Mouse (Mus musculus) liver, adult (tissue): Measurements from ENCODE around the gene Adgrg7.

Experiments used
- GATA4 ChIP-seq: IDR thresholded peaks from 2 replicates; pipeline ENCODE4 v1.6.1; 2014; ENCODE audit warnings: mild to moderate bottlenecking, low read length; ENCODE audit not compliant: insufficient replicate concordance

Gene Adgrg7

DNA sequence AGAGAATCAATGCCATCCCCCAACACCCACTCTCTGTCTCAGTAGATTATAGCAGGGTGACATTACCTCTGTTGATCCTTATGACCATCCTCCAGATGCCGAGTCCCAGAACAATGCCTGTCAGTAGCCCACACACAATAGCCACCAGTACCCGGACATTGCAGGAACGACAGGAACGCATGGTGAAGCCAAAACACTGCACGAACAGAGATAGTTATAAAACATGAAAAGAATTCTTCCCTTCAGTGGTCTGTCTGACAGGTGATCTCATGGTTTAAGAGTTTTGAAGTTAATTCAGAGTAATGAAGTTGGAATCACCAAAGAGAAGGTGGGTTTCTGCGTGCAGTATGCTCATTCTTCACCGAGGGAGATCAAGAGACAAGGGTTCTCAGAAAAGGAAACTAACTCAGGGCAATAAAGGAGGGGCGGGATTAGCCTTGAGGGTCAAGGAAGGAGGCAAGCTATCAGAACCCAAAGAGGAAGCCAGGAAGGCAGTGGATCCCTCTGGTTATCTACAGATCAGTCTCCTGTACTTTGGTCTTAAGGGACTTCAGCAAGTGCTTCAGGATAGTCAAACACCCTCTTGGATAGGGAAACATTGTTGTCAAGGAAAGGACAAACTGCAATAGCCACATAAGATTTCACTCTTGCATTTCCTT, at the start of gene Adgrg7:
TSS of gene Adgrg7 (minus strand) at position 375 of the 659 bp plus-strand sequence.
- no peak for TF ChIP-seq GATA4

GRCm38 (mm10) chr16:56842988-56843387, 47.3 kb upstream of the Adgrg7 start:
- TF ChIP-seq GATA4, result no peak

GRCm38 (mm10) chr16:56833312-56833711, 37.7 kb upstream of the Adgrg7 start:
- TF ChIP-seq GATA4, result no peak

DNA sequence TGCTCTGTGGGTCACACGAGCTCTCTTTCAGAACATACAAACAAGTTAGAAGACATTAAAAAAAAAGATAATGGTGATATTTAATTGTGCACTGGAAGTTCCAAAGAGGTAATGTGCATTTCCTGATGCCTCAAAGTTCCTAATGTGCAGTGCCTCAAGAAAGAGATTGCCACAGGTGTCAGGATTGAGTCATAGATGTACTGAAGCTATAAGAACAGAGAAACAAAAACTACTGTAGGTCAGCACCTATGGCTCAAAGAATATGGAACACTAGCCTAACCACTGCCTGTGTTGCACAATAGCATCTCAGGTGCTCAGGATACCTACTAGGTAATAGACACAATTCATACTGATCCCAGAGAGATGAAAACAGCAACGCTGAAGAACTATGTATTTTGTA, 36.3 kb upstream of the Adgrg7 start:
- TF ChIP-seq GATA4, result no peak

GRCm38 (mm10) chr16:56801370-56802109, 5.9 kb upstream of the Adgrg7 start:
- no peak for TF ChIP-seq GATA4

DNA sequence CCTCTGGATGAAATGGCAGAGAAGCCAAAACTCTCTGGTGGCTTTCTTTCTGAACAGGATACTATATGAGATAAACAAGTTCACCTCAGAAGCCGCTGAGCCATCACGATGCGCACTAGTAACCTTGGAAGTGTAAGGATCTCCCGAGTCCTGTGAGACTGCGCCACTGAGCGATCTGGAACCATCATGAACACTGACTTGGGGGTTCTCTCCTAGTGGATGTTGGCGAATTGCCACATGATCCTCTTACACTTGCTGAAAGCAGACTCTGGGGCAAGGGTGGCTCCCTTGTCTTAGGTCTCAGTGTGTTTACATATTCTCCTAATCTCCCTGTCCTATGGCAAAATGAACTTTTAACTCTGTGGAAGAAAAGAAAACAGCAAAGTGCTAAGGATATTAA, 5.3 kb upstream of the Adgrg7 start:
- no peak for TF ChIP-seq GATA4

DNA sequence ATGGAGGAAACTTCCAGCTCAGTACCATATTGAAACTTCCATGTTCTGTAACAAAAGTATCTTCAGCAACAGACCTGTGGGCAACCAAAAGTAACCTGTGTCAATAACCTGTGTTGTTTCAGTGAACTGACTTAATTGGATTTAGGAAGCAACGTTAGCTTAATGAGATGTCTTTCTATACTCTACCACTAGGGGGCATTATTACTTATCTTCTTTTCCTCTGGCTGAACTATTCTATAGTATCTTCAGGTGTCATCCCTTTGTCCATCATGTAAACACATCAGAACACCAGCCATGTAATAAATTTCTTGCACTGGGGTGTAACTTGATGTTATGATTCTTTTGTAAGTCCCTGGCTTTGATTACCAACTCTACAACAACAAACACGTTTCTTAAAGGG, 4.8 kb upstream of the Adgrg7 start:
- TF ChIP-seq GATA4, result no peak

DNA sequence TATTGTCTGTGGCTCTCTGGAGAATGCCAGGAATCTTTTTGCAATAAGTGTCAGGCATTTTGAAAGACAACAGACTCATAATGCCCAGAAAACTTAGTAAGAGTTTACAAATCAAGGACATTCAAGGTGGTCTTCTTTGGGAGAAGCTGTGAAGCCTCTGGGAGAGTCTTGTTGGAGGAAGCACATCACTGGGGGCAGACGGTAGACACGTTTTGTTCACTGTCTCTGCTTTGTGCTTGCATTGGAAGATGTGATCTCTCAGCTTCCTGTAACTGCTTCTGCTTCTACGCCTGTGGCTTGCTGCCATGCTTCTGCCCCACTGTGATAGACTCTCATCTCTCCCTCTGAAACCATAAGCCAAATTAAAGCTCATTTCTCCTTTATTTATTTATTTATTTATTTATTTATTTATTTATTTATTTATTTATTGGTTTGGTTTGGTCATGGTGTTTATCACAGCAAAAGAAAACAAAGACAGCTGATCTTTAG, 3.9 kb upstream of the Adgrg7 start:
- no peak for TF ChIP-seq GATA4

DNA sequence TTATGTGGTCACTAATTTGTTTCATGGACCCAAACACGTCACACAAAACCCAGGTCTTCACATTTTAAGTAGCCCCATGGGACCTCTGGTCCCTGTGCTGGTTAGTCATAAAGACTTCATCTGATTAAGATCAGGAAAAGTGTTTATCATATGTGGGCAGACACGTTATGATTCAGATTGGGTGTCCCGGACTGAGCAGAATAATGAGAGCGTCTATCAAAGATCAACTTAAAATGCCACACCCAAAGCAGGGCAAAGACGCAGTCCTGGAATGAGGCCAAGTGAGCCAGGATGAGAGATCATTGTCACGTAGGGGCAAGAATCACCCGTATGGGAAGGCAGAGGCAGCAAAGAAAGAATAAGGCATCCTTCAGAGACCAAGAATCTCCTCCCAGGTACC, 3.2 kb upstream of the Adgrg7 start:
- no peak for TF ChIP-seq GATA4

- no peak for TF ChIP-seq GATA4
Observed at GRCm38 (mm10) chr16:56794383-56795144, 1.1 kb downstream of the Adgrg7 start.

DNA sequence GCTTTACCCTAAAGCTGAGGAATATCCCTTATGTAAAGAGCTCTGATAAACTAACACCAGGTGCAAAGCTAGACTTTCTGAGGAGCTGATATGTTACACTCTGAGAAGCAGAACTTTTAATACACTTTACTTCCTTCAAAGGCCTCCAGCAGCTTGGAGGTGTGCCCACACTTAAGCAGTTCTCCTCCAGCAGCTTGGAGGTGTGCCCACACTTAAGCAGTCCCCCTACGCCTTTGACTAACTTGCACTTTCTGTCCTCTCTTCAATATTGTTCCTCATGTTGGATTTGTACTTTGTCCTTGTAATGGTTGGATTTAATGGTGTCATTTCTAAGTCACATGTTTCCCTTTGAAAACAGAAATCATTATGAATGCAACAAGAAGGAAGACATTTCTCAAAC, 1.9 kb downstream of the Adgrg7 start:
- TF ChIP-seq GATA4, result no peak

DNA sequence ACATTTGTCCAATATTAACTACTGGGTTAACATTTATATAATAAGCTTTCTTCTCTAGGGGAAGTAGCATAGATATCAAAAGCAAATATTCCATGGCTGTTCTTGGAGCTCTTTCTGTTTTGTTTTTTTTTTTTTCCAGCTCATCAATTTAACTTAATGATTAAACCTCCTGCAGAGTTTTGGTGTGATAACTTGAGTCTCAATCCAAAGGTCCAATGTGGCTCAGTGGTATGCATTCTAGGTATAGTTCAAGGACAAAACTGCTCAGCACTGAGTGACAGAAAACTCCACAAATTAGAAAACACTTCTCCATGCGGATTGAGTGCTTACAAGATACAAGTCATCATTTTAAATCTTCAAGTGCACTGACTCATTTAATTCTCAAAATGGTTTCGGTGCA, 9.7 kb downstream of the Adgrg7 start:
- TF ChIP-seq GATA4, result no peak

DNA sequence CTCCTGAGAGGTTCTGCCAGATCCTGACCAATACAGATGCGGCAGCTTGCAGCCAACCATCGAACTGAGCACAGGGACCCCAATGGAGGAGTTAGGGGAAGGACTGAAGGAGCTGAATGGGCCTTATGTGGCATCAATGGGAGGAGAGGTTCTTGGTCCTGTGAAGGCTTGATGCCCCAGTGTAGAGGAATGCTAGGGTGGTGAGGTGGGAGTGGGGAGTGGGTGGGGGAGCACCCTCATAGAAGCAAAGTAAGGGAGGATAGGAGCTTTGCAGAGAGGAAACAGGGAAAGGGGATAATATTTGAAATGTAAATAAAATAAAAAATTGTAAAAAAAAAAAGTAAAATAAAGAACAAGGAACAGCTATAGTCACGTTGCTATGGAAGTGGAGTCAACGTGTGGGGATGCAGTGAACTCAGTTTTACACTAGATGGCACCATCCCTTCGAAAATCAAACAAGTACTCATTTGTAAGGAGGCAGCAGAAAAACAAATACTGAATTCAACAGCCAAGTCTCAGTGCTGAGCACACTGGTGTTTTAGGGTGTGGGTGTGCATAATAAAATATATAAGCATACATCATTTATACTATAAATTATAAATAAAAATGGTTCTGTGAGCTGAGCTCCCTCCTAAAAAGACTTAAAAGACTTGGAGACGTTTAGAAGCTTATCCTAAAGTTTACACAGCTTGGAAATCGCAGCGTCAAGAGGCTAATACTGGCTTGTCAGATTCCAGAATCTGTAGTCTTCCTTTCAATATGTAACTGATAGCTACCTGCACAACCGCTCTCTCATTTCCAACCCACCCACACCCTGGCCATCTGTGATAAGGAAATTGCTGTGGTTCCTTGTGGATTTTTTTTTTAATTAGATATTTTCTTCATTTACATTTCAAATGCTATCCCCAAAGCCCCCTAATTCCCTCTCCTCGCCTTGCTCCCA, 24.2 kb downstream of the Adgrg7 start:
- no peak for TF ChIP-seq GATA4

DNA sequence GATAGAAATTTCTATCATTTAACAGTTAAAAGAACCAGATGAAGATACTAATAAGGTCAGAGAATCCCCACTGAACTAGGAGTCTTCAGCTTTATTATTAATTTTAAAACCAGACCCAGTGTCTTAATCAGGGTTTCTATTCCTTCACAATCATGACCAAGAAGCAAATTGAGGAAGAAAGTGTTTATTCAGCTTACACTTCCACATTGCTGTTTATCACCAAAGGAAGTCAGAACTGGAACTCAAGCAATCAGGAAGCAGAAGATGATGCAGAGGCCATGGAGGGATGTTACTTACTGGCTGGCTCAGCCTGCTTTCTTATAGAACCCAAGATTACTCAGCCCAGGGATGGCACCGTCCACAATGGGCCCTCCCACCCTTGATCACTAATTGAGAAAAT, 66.6 kb downstream of the Adgrg7 start:
- no peak for TF ChIP-seq GATA4

- TF ChIP-seq GATA4, result no peak
Observed at GRCm38 (mm10) chr16:56724927-56725326, 70.7 kb downstream of the Adgrg7 start.
